Mouse (Mus musculus) hindlimb bud, embryonic 11.5 days (tissue): ENCODE measurements around the gene Man1a.

Experiments used
- DNase-seq: peaks from one replicate; pipeline ENCODE4 v3.0.0-alpha.2; 2012; ENCODE audit warnings: low read depth, low spot score; ENCODE audit errors: extremely low spot score

Man1a gene

GRCm38 (mm10) chr10:54061159-54061558 lies 15.2 kb downstream of the Man1a start:
- DNase-seq = no peak

GRCm38 (mm10) chr10:54060587-54060986 lies 15.8 kb downstream of the Man1a start:
- no peak for DNase-seq

GRCm38 (mm10) chr10:54059679-54060249 lies 16.6 kb downstream of the Man1a start:
- DNase-seq = no peak

- DNase-seq = no peak
Measured at GRCm38 (mm10) chr10:54059092-54059496, 17.3 kb downstream of the Man1a start.

GRCm38 (mm10) chr10:54058657-54059056 lies 17.8 kb downstream of the Man1a start:
- DNase-seq = no peak

- no peak for DNase-seq
Measured at GRCm38 (mm10) chr10:54054188-54054587, 22.2 kb downstream of the Man1a start.

- DNase-seq = no peak
Measured at GRCm38 (mm10) chr10:54047885-54048284, 28.5 kb downstream of the Man1a start.

GRCm38 (mm10) chr10:54043358-54043757 lies 33.1 kb downstream of the Man1a start:
- DNase-seq = no peak

- DNase-seq = no peak
Measured at GRCm38 (mm10) chr10:54042212-54042840, 34.1 kb downstream of the Man1a start.

GRCm38 (mm10) chr10:54040261-54041165 lies 35.9 kb downstream of the Man1a start:
- no peak for DNase-seq

- no peak for DNase-seq
Measured at GRCm38 (mm10) chr10:54039754-54040153, 36.7 kb downstream of the Man1a start.

GRCm38 (mm10) chr10:54038734-54039133 lies 37.7 kb downstream of the Man1a start:
- DNase-seq = no peak

GRCm38 (mm10) chr10:54038180-54038579 lies 38.2 kb downstream of the Man1a start:
- DNase-seq = no peak

GRCm38 (mm10) chr10:54037348-54038010 lies 38.9 kb downstream of the Man1a start:
- DNase-seq = no peak

GRCm38 (mm10) chr10:54035586-54035985 lies 40.8 kb downstream of the Man1a start:
- no peak for DNase-seq

GRCm38 (mm10) chr10:54034779-54035178 lies 41.6 kb downstream of the Man1a start:
- no peak for DNase-seq

GRCm38 (mm10) chr10:54032316-54033092 lies 43.9 kb downstream of the Man1a start:
- no peak for DNase-seq

GRCm38 (mm10) chr10:54028866-54029265 lies 47.5 kb downstream of the Man1a start:
- DNase-seq = no peak

GRCm38 (mm10) chr10:54026738-54027427 lies 49.5 kb downstream of the Man1a start:
- no peak for DNase-seq

- no peak for DNase-seq
Measured at GRCm38 (mm10) chr10:54026101-54026500, 50.3 kb downstream of the Man1a start.
